In the genomic region with DNA sequence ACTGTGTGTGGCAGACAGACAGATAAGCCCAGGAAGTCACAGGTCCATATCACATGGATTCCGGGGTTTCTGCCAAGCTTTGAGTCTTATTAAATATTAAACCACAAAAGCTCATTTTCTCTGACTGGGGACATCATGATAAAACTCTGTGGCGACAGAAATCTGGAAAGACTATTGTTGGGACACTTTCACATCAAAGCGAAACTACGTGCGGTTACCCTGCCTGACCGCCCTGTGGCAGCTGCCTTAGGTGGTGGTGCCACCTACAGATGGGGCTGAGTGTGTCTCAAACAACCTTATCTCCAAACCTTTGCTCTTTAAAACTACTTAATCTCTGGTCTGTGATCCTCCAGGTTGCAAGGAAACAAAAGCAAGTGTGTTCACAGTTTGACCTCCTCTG, we compare ENCODE assay signal across 8 mouse cellular contexts.
DNase-seq lines count a peak whose midpoint lies in the region; ATAC-seq and TF ChIP-seq lines count a peak whose summit lies in the region.

No protein-coding gene starts in this region.

- TF ChIP-seq CTCF in cerebellum, adult 2 months (IDR thresholded peaks at IDR 0.05; ENCODE audit: borderline replicate concordance, insufficient read depth, low read depth, low read length) = peak; percentile 95

- TF ChIP-seq POLR2A in cerebellum, adult 2 months (IDR thresholded peaks at IDR 0.05; ENCODE audit: borderline replicate concordance, insufficient read depth, low read length) = no peak

- no peaks in the 10 kb centered on the region for H3K27me3 ChIP-seq in cerebellum, adult 2 months (ENCODE audit: control insufficient read depth, insufficient read depth, low read length)

- WGBS in cerebellum, adult 2 months = 23% methylated on average over 6 of the region's 6 CpGs

- H3K4me3 ChIP-seq in cerebellum, adult 2 months (replicated peaks; ENCODE audit: insufficient read depth, low read depth, low read length) = peak overlapping the region; percentile 28

- peak; percentile 84 for ATAC-seq in CD4-positive, CD25-positive, alpha-beta regulatory T cell, adult 4 months

- peak; percentile 46 to 83 for DNase-seq in adrenal gland, adult (ENCODE audit: inconsistent age in 2 of 2, low spot score in 1 of 2)
- DNase-seq in adrenal gland, postnatal 4 days (ENCODE audit: low spot score in 2 of 2) = no peak
- DNase-seq in cerebellum, adult 2 months = peak; percentile 47 to 49
- DNase-seq in heart, postnatal 14 days = peak; percentile 47 to 60
- DNase-seq in lung, adult 18-20 months = peak; percentile 66 to 71
- DNase-seq in thymus, adult 18-20 months = peak; percentile 12 to 33
- no peak for DNase-seq in frontal cortex, postnatal 36 days (ENCODE audit: low spot score in 2 of 2)

- no peaks in the 10 kb centered on the region; the same call in 1 of the 2 replicates for H3K4me1 ChIP-seq in cerebellum, adult 2 months (ENCODE audit: control insufficient read depth, insufficient read depth, low read length)

- no peak overlapping the region for H3K27ac ChIP-seq in cerebellum, adult 2 months (ENCODE audit: insufficient read depth, low read length)

- intact Hi-C loops in heart, postnatal 14 days (cut with DNase I) = loop anchor here (1.0 to 5.0 kb wide), 3 partner anchors 52 to 261 kb away; no protein-coding TSS in a partner anchor

Comparison
In these comparisons a context has a peak if more than half of its experiments do, and no peak if none do; other contexts are left out.
1. DNase-seq: peak in adrenal gland, adult (2 of 2), cerebellum, adult 2 months (2 of 2), heart, postnatal 14 days (2 of 2), lung, adult 18-20 months (2 of 2) and thymus, adult 18-20 months (2 of 2); none in adrenal gland, postnatal 4 days (0 of 2) and frontal cortex, postnatal 36 days (0 of 2).